Mouse (Mus musculus): ENCODE measurements around the gene Adarb2.

Adarb2 gene

DNA sequence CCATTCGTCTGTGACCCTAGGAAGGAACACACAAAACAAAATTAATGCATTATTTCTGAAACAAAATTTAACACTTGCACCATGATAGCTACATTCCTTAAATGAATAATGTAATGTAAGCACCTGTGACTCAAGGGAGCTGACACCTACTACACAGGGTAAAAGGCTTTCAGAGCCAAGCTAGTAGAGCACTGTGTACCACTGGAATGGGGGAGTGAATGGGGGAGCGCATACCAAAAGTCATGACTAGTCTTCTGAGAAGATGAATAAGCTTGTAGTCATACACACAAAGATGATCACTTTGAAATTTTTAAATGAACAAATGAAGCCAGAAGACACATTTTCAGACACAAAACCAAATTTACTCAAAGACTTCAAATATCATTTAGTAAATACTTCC lies 603.3 kb downstream of the Adarb2 start:
- no peak for DNase-seq
